Mouse (Mus musculus) right cerebral cortex, postnatal 25 days (tissue): ENCODE results near the gene Ankmy1.

Experiments used
- DNase-seq: peaks from one replicate; pipeline ENCODE4 v3.0.0; 2022

The Ankmy1 gene

DNA sequence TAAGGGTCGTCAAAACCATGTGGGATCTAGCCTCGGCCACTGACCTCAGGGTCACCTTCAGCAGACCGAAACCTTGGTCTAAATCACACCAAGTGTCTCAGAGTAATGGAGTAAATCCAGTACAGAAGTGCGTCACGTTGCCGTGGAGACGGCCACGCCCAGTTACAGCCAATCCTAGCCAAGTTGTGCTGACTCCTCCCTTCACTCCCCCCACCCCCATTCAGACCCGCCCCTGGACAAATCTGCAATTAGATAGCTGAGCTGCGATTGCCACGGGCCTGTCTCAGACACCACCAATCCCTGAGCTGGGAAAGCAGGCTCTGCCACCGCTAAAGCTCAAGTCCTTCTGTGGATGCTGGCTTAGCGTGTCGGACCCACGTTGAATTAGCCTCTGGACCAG is at the start of gene Ankmy1:
Ankmy1 (minus strand) TSS at position 121 of the 400 bp plus-strand sequence.
- DNase-seq, result peak; percentile 57

DNA sequence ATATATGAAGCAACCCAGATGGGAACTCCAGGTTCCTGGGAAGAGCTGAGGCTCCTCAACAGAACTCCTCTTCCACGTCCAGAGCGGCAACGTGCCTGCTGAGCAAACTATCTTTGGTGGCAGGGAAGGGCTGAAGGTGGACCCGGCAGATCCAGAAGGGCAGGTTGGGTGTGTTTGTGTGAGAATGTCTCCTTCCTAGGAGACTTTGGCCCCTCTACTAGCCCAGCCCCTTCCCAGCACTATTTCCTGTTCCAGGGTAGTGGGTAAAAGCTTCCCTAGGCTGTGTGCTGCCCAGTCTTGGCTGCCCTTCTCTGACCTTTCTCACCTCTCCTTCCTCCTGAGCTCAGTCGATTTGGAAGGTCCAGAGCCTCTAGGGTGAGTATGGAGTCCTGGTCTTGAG is 47.9 kb upstream of the Ankmy1 start, which contains the start of gene Gpr35:
Gpr35 (plus strand) TSS at position 259 of the 400 bp plus-strand sequence.
- no peak for DNase-seq

DNA sequence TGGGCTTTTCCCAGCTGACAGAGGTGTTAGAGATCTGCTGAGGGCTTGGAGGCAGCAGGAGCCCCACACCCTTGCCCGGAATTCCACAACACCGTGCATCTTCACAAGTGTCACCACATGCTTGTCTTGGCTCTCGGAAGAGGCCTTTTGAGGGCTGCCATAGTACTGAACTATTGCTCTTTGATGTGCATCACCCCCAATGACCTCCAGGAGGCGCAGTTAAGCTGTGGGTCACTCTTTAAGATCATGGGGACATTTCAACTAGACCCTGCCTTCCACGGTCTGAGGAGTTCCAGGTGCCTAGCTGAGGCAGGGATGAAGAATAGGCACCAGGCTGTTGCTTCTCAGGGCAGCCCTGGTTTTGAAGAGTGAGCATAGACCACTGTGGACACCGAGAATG is 46.7 kb upstream of the Ankmy1 start:
- DNase-seq, result no peak

DNA sequence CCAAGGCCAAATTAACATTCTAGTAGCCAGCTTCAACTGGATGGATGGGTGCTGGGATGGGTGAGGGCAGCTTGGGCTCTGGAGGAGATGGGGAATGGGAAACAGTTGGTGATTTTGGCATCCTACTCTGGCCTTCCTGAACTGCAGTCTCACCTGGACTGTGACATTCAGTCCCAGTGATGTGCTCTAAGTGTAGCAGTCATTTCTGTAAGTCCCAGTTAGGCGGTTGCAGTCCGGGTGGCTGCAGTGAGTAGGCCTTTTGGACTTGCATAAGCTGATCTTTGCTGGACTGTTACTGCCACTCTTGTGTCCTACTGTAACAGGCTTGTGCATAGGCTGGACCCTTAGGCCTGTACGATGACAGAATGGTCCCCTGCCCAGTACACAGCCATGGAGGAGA is 45.3 kb upstream of the Ankmy1 start:
- no peak for DNase-seq

DNA sequence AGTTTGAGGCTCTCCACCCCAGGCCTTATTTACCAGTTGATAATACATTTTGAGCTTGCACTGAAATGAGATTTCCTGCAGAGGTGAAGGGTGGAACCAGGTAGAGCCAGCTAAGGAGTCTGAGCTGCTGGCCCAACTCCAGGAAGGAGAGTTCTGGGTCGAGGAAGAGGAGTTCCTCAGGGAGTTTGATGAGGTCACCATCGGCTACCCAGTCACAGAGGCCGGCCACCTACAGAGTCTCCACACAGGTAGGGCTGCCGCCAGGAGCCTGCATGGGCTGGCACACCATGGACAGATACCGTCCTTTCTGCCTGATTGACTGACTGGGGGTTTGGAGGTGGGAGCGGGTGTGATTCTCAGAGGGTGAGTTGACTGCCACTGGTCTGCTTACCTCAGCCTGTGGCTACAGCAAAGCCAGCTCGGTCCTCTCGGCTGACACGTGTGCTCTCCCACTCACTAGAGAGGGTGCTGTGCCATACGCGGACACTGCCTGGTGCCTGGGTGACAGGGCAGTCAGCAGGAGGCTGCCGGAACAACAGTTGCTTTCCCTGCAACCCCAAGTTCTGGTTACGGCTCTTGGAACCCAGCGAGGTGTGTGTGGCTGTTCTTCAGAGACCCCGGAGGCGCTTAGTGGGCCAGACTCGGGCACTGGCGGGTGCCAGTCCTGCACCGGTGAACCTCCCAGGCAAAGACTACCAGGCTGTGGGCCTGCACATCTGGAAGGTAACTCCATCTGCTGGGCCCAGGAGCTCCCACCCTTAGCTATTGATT is 40.7 kb upstream of the Ankmy1 start:
- no peak for DNase-seq

DNA sequence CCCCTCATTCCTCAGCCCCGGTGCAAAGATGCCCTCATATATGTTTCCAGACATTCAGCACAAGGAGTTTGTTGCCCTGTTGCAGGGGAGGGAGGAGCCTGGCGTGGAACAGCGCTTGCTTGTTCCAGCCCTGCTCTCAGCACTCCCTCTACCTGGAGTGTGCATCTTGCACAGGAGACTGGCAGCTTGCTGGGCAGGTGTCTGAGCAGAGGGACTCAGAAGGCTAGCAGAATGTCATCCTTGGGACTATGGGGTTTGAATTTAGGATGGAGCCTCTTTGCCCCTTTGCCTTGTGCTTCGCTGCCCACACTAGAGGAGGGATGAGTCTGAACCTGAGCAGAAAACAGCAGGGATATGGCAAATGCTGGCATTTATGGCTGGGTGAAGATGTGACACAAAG is 37.0 kb upstream of the Ankmy1 start:
- DNase-seq, result no peak

DNA sequence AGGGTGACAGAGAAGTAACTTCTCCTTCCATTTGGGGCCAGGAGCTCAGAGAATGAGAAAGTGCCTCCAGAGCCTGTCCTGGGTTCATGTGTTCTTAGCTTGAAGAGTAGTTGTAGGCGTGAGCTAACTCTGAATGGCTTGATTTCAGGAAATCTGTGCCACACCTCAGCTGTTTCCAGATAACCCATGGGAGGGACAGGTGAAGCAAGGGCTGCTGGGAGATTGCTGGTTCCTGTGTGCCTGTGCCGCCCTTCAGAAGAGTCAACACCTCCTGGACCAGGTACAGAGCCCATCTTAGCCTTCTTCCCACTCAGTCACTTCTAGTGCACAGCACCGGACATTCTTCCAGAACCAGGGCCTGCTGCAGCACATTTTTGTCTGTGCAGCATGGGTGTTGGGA is 35.1 kb upstream of the Ankmy1 start:
- no peak for DNase-seq

DNA sequence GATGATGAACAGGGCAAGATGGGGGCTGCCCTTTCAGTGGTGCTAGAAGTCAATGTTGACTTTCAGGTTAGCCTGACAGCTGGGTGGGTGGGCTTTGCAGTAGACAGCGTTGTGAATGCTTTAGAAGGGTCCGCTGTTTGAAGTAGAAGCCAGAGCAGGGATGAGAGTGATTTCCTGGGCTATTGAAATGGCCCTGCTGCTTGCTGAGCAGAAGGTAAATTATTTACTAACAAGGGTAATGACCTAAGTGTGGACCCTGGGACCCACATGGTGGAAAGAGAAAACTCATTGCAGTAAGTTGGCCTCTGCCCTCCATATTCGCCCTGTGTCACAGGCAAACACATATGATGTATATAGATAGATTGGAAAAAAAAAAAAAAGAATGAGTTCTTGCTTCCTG is 33.8 kb upstream of the Ankmy1 start:
- no peak for DNase-seq

DNA sequence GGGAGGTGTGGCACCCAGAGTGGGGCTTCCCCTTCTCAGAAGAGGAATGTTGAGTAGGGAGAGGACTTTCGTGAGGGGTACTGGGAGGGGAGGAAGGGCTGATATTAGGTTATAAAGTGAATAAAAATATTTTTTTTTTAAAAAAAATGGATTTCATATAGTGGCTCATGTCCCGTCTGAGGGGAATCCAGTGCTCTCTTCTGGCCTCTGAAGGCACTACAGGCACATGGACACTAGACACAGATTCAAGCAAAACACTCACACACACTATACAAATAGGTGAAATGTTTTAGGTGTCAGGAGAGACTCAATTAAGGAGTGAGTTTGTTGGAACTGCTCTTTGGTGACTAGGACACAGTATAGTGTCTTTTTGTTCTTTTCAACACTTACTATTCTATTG is 33.3 kb upstream of the Ankmy1 start:
- DNase-seq, result no peak

DNA sequence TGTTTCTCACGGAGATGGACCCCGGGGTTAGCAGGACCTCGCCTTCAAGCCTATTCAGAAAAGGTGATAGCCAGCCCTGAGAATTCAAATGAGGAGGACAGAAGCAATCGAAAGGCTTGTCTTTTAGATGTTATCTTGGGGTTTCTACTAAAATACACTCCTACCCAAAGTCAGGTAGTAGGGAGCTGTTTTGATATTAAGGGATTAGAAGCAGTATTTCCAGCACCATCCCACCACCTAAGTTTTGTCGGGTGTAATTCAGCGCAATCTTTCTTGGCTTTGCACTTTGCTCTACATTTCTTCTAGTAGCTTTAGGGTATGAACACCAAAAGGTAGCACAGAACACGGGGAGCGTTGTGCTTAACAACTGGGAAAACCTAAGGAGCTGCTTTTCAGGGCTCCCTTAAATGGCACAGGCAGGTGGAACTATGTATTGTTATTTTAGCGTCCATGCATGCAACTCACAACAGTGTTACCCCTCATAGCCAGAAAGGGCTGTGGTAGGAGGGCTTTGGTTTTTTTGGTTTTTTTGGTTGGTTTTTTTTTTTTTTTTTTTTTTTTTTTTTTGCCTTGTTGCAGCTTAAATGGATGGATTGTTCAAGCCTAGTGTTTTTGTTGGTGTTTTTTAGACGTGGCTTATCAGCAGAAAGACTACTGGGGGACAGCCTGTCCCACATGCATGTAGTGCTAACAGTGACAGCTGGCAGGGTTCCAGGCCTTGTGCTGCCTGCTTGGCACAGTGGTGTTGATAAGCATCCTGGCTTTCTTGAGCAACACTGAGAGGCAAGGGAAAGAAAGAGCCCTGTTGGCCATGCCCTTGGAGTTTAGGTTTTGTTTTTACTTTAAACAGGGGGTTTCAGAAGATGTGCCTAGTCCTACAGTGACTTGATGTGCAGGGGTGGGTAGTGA is 32.6 kb upstream of the Ankmy1 start:
- DNase-seq, result no peak

DNA sequence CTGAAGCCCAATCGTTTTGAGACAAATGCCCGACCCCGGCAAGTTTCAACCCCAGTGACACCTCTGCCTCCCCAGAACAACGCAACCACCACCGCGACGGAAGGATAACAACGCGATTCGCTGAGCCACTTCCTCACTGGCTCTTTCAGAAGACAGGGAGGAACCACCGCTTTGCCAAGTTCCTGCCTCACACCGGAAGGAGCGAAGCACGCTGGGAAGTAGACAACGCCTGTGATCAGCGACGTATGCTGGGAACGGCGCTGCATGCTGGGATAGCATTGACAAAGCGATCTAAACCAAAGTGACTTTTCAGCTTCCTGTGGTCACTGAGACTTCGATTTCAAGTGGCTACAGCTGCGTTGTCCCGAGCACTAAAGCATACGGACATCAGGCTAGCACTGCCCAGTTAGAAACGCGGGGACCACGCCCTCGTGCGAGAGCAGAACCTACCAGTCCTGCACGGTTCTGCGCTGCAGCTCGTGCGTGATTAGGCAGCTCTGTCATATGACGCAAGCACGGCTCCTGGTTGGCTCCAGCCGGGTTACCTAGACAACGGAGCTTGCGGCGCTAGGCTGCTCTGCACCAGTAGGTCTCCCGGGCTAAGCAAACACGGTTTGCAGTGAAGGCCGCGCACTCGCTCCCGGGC is 31.6 kb upstream of the Ankmy1 start, which contains the start of gene Capn10:
Capn10 (plus strand) TSS at position 195 of the 646 bp plus-strand sequence.
- DNase-seq, result peak; percentile 96

DNA sequence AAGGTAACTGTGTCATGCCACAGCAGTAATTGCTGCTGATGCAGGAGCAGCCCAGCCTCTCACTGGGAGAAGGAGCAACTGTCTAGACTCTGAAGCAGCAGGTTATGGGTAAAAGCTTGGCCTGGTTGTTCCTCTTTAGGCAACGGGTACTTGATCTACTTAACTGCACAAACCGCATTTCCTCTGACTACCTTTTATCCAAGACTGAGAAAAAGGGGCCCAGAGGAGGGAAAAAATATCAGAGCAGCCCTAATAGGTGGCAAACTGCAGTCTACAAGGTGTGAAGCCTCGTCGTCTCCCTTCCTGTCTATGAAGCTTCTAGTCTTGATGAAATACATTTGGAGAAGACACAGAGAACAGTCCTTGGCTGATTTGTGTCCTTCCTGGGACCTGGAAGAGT is 30.9 kb upstream of the Ankmy1 start:
- no peak for DNase-seq

DNA sequence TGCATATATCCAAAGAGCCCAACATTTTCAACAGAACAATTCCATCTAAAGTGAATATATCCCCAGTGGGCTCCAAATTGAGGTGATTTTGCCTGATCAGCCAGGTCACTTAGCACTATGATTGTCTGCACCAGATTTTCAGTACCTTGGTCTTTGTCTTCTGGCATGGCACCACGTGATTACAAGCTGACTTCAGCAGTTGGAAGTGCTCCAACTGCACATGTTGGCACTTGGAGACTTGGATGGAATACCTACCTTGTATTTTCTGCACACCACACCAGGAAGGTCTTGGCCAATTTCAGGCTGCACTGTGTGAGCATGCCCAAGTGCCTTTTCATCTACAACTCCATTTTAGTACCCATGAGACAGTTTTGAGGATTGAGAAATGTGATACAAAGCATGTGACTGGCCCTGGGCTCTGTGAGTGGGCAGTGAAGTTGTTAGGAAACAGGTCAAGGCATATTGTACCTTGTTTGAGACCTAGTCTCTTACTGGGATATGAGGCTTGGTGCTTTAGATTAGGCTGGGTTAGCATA is 27.5 kb upstream of the Ankmy1 start:
- DNase-seq, result no peak

DNA sequence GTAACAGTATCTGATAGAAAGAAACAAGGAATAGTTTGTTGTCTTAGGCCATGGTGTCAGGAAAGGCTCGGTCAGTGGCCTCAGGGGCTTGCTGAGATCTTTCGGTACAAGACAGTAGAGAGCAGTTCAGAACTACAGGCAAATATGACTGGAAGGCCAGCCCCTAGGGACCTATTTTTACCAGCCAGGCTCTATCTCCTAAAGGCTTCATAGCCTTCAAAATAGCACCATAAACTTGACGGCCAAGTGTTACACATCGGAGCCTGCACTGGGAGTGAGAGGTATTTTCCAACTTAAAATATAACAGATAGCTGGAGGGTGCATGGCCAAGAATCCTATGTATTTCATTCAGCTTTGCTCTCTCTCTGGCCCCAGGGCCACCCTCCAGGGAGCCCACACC is 18.8 kb upstream of the Ankmy1 start:
- DNase-seq, result no peak

DNA sequence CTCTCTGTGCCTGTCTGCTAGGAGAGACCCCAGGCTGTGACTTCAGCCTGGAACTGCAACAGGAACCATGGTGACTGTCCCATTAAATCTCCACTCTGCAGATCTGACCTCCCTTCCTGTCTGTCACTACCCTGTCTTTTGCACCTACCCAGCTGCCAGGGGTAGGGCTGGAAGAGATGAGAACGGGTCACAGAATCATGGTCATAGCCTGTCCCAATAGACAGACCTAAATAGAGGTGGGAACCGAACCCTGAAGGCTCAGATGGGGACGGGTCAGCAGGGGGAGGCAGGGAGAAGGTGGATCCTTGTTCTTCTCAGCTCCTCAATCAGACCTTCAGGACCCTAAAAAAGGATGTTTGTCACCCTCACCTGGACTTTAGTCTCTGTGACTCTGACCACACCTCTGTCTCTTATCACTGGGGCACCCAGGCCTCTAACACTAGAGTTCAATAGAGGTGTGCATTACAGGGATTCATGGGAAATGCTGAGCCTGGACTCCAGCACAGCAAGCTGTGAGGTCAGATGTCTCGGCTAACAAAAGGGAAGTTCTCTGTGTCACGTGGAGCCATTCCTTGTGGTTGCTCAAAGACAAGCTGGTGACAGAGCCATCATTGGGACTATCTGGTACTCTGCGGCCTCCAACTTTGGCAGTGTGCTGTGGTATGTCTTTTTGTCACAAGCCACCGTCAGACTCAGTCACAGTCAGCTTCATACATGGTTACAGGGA is 17.9 kb upstream of the Ankmy1 start:
- DNase-seq, result no peak

DNA sequence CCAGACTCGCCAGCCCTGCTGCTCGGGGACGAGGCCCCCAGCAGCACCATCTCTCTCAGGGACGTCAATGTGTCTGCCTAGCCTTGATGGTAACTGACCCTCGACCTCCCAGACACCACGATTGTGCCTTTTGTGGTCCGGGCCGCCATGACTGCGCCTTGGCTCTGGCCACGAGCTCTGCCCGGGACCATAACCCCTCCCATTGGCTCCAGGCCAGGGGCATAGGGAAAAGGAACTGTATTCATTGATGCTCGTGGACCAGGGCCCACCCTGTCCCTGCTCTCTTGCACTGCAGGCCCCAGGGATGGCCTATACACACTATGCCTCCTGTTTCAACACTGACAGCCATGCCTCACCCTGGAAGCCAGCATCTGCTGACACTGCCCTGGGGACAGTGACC is 17.1 kb upstream of the Ankmy1 start:
- no peak for DNase-seq

DNA sequence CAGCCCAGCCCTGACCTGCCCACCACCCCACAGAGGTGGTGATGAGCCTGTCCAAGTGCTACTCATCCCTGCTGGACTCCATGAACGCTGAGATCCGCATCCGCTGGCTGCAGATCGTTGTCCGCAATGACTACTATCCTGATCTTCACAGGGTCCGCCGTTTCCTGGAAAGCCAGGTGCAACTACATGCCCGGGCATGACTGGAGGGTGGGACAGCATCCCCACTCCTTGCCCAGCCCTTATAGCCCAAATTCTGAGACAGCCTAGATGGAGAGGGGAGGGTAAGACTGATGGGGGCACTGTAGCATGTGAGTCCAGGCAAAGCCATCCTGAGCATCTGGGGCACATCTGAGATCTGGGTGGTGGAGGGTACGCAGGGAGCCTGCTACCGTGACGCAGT is 16.4 kb upstream of the Ankmy1 start:
- DNase-seq, result no peak

DNA sequence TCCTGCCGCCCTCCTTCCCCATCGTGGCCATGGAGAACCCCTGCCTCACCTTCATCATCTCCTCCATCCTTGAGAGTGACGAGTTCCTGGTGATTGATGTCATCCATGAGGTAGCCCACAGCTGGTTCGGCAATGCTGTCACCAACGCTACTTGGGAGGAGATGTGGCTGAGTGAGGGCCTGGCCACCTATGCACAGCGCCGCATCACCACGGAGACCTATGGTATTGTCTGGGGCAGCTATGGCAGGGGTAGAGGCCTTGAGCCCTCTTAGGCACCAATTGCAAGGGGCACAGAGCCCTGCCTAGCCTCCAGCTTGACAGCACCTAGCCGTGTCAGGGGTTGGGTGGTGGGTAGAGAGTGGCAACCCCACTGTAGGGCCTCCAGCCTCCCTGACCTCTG is 14.0 kb upstream of the Ankmy1 start:
- no peak for DNase-seq

DNA sequence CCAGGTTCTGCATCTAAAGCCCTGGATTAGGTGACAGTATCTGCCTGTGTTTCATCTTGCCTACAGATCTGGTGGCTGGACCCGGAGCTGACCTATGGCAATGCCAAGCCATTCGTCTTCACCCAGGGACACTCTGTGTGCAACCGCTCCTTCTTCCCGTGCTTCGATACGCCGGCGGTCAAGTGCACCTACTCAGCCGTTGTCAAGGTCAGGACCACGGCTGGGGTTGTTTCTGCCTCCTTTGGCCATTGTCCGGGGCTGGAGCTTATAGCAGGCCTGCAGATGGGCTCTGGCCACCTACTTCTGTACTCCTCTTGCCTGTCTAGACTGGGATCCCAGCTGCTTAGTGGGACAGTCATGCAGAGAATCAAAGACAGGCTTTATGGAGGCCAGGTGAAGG is 12.3 kb upstream of the Ankmy1 start:
- DNase-seq, result no peak

DNA sequence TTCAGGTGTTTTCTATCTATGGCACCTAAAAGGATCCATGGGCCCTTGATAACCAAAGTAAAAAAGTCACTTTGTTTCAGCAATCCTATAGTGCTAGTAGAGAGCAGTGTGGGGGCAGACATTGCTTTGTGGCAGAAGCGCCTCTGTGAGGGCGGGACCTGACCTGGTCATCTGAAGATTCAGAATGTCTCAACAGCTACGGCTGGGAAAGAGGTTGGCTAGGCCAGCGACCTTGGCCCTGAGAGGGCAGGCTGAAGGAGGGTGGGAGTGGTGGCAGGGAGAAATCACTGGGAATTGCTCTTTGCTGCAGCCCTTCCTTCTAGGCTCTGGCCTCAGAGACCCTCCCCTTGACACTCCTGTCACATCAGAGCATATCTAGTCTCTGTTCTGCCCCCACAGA is 11.5 kb upstream of the Ankmy1 start:
- DNase-seq, result no peak

DNA sequence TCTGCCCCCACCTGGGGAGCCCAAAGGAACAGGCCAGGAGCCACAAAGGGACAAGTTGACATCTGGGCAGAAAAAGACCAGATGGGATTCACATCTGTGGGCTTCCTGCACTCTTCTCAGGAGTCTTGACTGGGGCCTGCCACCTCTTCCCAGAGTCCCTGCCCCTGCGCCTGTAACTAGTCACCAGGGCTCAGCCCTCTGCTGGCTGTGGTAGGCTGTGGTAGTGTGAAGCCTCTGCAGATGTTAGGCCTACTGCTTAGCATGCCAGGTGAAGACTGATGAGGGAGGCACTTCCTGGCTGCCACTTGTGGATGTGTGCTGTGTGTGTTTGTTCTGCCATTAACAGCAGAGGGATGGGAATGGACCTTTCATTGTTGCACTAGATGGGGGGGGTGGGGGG is 9.6 kb upstream of the Ankmy1 start:
- DNase-seq, result no peak

DNA sequence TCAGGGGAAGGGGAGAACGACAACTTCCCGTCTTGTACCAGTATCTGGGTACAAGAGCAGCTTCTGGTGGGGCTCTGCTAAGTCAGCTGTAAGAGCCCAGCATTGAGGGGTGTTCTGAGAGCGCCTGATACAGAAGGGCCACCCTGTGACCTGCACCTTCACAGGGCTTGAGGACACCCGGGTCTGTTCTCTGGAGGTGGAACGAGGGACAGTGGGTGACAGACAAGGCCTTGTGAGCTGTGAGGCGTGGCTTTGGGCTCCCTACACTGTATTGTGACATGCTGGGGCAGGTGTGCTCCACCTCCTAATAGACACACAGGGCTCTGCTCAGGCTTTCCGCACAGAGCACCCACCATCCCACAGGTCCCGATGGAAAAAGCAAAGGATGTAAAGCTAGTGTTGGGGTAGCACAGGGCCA is 9.0 kb upstream of the Ankmy1 start:
- DNase-seq, result no peak
